Mouse (Mus musculus): ENCODE measurements around the gene Utf1. TPM values are rescaled to one million over a fixed set of nuclear protein-coding genes. Genes with fewer than 3 reads are reported as not detected.

Gene Utf1
- polyA plus RNA-seq, 1 experiment: 2.1 TPM

DNA sequence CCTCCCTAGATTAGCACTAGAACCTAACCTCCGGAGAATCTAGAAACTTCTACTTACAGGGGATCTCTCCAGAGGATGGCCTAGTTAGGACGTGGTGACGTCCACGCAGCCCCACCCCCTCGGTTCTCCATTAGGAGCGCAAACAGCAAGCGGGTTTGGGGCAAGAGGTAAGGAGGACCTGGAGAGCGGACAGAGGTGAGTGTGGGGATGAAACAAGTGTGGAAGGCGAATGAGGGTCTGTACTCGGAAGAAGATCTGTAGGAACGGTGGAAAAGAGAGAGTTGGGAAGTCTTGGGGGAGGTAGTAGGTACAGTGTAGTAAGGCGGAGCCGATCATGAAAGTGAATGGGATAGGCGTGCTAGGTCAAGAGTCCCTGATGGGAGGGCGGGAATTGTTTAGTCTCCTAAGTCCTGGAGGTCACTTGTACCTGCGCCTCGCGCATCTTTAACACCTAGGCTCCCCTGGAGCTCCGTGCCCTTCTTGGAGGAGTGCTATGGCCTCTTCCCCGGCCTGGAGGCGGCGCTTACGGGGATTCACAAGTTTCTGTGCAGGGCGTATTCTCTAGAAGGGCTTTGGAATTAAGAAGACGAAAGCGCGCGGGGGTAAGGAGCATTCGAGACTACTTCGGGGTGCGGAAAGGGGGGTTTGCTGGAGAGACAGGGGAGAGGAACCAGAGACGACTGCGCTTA, 6.8 kb downstream of the Utf1 start:
- peak overlapping the region; percentile 73 for H3K27ac ChIP-seq (ENCODE audit: control insufficient read depth, insufficient read depth, low read depth, low read length)
- H3K27me3 ChIP-seq (ENCODE audit: control insufficient read depth, insufficient read depth, low read length): no peaks in the 10 kb centered on the region; the same call in 1 of the 2 replicates

DNA sequence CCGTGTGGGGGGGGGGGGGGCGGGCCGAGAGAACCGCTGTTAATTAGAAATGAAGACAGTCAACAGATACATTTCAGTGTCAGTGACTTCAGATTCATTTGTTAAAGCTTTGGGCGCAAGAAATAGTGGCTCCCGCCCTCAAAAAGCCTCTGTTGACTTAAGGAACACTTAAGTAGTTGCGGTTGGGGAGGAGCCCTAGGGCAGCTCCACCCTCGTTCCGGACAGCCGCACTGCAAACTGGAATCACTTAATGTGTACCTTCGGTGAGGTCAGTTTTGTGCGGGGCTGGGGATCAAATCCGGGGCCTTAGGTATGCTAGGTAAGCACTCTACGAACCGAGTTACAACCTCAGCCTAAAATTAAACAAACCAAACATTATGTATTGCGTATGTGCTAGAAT, 7.5 kb downstream of the Utf1 start:
- Histone ChIP-seq H3K27ac (ENCODE audit: control insufficient read depth, insufficient read depth, low read depth, low read length) (peak overlapping the region; percentile 37; the same call in 1 of the 2 replicates), H3K27me3 (ENCODE audit: control insufficient read depth, insufficient read depth, low read length) (no peaks in the 10 kb centered on the region; the same call in 1 of the 2 replicates), H3K36me3 (ENCODE audit: control insufficient read depth, insufficient read depth, low read length) (no peaks in the 10 kb centered on the region), H3K4me3 (ENCODE audit: control insufficient read depth, low read depth, low read length) (peak overlapping the region; percentile 81), H3K4me1 (ENCODE audit: control insufficient read depth, insufficient read depth, low read length) (peaks cover 14% of the 10 kb centered on the region)
- no peak for TF ChIP-seq CTCF (IDR thresholded peaks at IDR 0.05; ENCODE audit: control insufficient read depth, insufficient read depth, insufficient replicate concordance, low read depth, low read length)
- no peak; the same call in 1 of the 2 replicates for TF ChIP-seq POLR2A (IDR thresholded peaks at IDR 0.05; ENCODE audit: control insufficient read depth, low read depth, low read length)

More for the DNA sequence above, 6.8 kb downstream of the Utf1 start:
- no peaks in the 10 kb centered on the region for H3K36me3 ChIP-seq (ENCODE audit: control insufficient read depth, insufficient read depth, low read length)
- H3K4me1 ChIP-seq (ENCODE audit: control insufficient read depth, insufficient read depth, low read length): peaks cover 19% of the 10 kb centered on the region
- TF ChIP-seq POLR2A (IDR thresholded peaks at IDR 0.05; ENCODE audit: control insufficient read depth, low read depth, low read length) (no peak), CTCF (IDR thresholded peaks at IDR 0.05; ENCODE audit: control insufficient read depth, insufficient read depth, insufficient replicate concordance, low read depth, low read length) (no peak)
- H3K4me3 ChIP-seq (ENCODE audit: control insufficient read depth, low read depth, low read length): peak overlapping the region; percentile 81

DNA sequence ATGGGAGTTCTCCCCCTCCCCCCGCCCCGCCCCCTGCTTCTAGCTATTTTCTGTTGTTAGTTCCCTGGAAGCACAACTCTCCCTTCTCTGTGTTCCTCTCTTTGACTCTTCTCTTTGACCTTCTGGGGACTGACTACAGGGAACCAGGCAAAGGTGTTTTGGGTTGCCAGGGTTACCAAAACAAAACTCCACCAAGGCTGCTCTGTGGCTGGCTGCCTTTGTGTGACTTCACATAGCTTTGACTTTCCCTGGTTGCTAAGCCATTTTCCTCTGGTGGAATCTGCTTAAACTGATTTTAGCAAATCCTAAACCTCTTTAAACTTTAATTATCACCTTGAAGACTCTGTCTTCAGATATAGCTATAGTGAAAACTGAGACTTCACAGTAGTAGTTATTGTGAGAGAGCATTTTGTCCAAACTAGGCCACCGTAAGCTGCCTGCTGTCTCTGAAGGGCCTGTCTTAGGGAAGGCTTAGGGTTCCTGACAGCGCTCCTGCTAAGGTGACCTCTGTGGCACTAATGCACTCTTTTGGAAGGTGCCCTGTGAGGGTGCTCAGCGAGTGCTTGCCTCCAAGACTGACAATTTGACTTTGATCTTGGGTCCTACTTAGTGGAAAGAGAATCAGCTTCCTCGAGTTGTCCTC, 8.5 kb downstream of the Utf1 start:
- TF ChIP-seq POLR2A (IDR thresholded peaks at IDR 0.05; ENCODE audit: control insufficient read depth, low read depth, low read length) (no peak), CTCF (IDR thresholded peaks at IDR 0.05; ENCODE audit: control insufficient read depth, insufficient read depth, insufficient replicate concordance, low read depth, low read length) (no peak)
- H3K4me3 ChIP-seq (ENCODE audit: control insufficient read depth, low read depth, low read length): no peak overlapping the region
- peaks cover 13% of the 10 kb centered on the region for H3K4me1 ChIP-seq (ENCODE audit: control insufficient read depth, insufficient read depth, low read length)
- H3K27ac ChIP-seq (ENCODE audit: control insufficient read depth, insufficient read depth, low read depth, low read length): no peak overlapping the region
- H3K36me3 ChIP-seq (ENCODE audit: control insufficient read depth, insufficient read depth, low read length): no peaks in the 10 kb centered on the region
- no peaks in the 10 kb centered on the region; the same call in 1 of the 2 replicates for H3K27me3 ChIP-seq (ENCODE audit: control insufficient read depth, insufficient read depth, low read length)

DNA sequence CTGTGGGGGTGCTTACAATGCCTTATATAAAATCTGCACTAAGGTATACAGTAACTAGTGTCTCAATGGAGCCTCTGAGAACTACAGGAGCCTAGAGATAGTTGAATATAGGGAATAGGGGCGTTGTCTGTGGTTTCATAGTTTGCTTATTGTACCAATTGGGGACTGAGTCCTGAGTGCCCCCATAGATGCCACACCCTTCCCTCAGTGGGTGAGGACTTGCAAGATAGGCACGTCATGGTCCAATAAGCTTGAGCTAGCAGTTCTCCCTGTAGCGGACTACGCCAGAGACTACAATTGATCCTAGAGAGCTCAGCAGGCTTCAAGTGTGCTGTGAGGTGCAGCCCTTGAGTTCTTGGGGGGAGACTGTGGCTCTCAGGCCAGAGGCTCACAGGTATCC, 11.9 kb downstream of the Utf1 start:
- Histone ChIP-seq H3K4me3 (ENCODE audit: control insufficient read depth, low read depth, low read length) (no peak overlapping the region), H3K27me3 (ENCODE audit: control insufficient read depth, insufficient read depth, low read length) (no peaks in the 10 kb centered on the region), H3K27ac (ENCODE audit: control insufficient read depth, insufficient read depth, low read depth, low read length) (no peak overlapping the region), H3K4me1 (ENCODE audit: control insufficient read depth, insufficient read depth, low read length) (peaks cover 4% of the 10 kb centered on the region; the same call in 1 of the 2 replicates), H3K36me3 (ENCODE audit: control insufficient read depth, insufficient read depth, low read length) (no peaks in the 10 kb centered on the region)
- no peak for TF ChIP-seq POLR2A (IDR thresholded peaks at IDR 0.05; ENCODE audit: control insufficient read depth, low read depth, low read length)
- no peak for TF ChIP-seq CTCF (IDR thresholded peaks at IDR 0.05; ENCODE audit: control insufficient read depth, insufficient read depth, insufficient replicate concordance, low read depth, low read length)

DNA sequence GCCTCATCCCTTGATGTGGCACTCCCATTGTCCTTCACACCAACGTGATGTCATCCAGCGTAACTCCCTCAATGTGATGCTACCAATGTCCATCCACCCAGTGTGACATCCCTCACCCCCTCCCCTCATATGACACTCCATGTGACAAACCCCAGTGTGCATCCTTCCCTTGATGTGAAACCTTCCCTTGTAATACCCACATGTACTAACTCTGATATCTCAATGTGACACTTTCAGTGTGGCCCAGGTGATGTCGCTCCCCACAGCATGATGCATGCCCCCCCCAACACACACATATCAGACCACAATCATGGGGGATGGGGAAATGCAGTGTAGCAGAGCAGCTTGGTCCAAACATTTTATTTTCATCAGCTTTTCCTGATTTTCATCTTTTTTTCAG, 13.1 kb downstream of the Utf1 start:
- TF ChIP-seq CTCF (IDR thresholded peaks at IDR 0.05; ENCODE audit: control insufficient read depth, insufficient read depth, insufficient replicate concordance, low read depth, low read length) (no peak), POLR2A (IDR thresholded peaks at IDR 0.05; ENCODE audit: control insufficient read depth, low read depth, low read length) (peak; percentile 39; the same call in 1 of the 2 replicates)
- Histone ChIP-seq H3K36me3 (ENCODE audit: control insufficient read depth, insufficient read depth, low read length) (no peaks in the 10 kb centered on the region), H3K4me3 (ENCODE audit: control insufficient read depth, low read depth, low read length) (no peak overlapping the region; the same call in 1 of the 2 replicates), H3K27me3 (ENCODE audit: control insufficient read depth, insufficient read depth, low read length) (no peaks in the 10 kb centered on the region), H3K4me1 (ENCODE audit: control insufficient read depth, insufficient read depth, low read length) (peaks cover 2% of the 10 kb centered on the region; the same call in 1 of the 2 replicates), H3K27ac (ENCODE audit: control insufficient read depth, insufficient read depth, low read depth, low read length) (no peak overlapping the region)

DNA sequence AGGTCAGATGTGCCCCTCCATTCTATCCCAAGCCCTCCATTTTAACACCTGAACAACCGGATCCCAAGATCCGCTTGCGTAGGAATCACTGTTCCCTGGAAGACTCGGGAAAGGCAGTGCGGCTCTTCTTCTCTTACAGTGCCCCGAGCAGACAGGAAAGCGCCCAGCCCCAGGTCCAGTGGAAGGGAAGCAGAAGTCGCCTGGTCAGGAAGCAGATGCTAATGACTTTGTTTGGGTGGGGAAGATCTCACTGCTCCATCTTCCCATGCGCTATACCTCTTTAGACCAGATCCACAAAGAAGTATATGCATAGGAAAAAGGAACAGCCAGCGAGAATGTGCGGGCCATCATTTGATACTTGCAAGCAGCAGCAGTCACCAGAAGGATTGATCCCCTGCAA, 13.8 kb downstream of the Utf1 start:
- H3K27me3 ChIP-seq (ENCODE audit: control insufficient read depth, insufficient read depth, low read length): no peaks in the 10 kb centered on the region
- TF ChIP-seq POLR2A (IDR thresholded peaks at IDR 0.05; ENCODE audit: control insufficient read depth, low read depth, low read length) (no peak), CTCF (IDR thresholded peaks at IDR 0.05; ENCODE audit: control insufficient read depth, insufficient read depth, insufficient replicate concordance, low read depth, low read length) (no peak)

DNA sequence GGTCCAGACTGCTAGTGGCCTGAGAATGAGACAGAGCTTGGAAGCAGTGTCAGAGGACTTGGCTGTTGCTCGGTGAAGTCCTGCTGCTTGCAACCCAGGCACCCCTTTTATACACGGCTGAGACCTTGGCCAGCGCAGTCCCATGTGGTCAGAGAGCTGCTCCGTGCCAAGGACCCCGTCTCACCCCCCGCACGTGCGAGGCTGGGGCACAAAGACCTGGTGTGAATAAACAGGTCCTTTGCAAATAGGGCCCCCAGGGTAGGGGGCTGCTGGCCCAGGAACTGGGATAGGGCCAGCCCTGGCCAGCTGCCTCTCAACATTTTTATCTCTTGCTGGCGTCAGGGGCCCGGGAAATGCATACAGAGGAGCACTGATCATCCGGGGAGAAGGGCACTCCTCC, 14.4 kb downstream of the Utf1 start:
- Histone ChIP-seq H3K36me3 (ENCODE audit: control insufficient read depth, insufficient read depth, low read length) (no peaks in the 10 kb centered on the region), H3K27ac (ENCODE audit: control insufficient read depth, insufficient read depth, low read depth, low read length) (peak overlapping the region; percentile 75), H3K4me3 (ENCODE audit: control insufficient read depth, low read depth, low read length) (peak overlapping the region; percentile 60), H3K4me1 (ENCODE audit: control insufficient read depth, insufficient read depth, low read length) (no peaks in the 10 kb centered on the region), H3K27me3 (ENCODE audit: control insufficient read depth, insufficient read depth, low read length) (no peaks in the 10 kb centered on the region)
- TF ChIP-seq CTCF (IDR thresholded peaks at IDR 0.05; ENCODE audit: control insufficient read depth, insufficient read depth, insufficient replicate concordance, low read depth, low read length) (no peak), POLR2A (IDR thresholded peaks at IDR 0.05; ENCODE audit: control insufficient read depth, low read depth, low read length) (peak; percentile 81; the same call in 1 of the 2 replicates)

More for the DNA sequence above, 13.8 kb downstream of the Utf1 start:
- H3K4me3 ChIP-seq (ENCODE audit: control insufficient read depth, low read depth, low read length): peak overlapping the region; percentile 60
- peak overlapping the region; percentile 75 for H3K27ac ChIP-seq (ENCODE audit: control insufficient read depth, insufficient read depth, low read depth, low read length)
- no peaks in the 10 kb centered on the region for H3K4me1 ChIP-seq (ENCODE audit: control insufficient read depth, insufficient read depth, low read length)
- H3K36me3 ChIP-seq (ENCODE audit: control insufficient read depth, insufficient read depth, low read length): no peaks in the 10 kb centered on the region
